Mouse (Mus musculus) kidney, postnatal 14 days (tissue): ENCODE measurements around the gene Polr2e.

Source experiments
- DNase-seq: peaks from one replicate; pipeline ENCODE4 v3.0.0; 2022; ENCODE audit warnings: mixed read lengths

Gene Polr2e

DNA sequence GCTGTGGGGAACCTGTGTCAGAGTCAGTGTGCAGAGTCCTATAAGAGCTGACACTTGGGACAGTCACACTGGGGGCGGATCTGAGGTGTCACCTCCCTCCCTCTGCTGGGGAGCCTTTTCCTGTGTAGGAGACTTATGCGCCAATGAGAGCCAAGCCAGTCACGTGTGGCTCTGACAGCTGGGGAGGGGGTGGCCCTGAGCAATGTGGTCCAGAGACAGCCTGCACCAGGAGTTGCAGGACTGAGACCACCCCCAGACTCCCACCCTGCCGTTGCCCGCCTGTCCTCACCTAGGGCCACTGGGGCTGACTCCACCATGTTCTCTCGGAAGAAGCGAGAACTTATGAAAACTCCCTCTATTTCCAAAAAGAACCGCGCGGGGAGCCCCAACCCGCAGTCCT lies 23.1 kb downstream of the Polr2e start, which contains the start of gene Arhgap45:
TSS of gene Arhgap45 (plus strand) at position 143 of the 400 bp plus-strand sequence.
- no peak for DNase-seq

DNA sequence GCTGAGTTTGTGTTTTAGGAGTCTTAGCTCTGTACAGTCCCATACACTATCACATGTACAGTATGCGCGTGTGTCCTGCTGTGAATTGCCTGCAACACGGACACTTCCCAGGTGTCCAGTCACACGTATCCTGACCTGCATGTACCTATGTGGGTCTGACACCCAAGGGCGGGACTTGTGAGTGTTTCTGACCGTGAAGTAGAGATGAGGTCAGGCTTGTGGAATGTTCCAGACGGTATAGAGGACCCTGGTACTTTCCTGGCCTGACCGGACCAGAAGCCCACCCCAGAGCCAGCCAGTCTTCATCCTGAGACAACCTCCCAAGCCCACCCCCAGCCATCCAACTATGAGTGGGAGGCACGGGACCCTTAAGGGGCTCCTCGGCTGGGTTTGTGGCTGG lies 24.0 kb downstream of the Polr2e start:
- DNase-seq = no peak

DNA sequence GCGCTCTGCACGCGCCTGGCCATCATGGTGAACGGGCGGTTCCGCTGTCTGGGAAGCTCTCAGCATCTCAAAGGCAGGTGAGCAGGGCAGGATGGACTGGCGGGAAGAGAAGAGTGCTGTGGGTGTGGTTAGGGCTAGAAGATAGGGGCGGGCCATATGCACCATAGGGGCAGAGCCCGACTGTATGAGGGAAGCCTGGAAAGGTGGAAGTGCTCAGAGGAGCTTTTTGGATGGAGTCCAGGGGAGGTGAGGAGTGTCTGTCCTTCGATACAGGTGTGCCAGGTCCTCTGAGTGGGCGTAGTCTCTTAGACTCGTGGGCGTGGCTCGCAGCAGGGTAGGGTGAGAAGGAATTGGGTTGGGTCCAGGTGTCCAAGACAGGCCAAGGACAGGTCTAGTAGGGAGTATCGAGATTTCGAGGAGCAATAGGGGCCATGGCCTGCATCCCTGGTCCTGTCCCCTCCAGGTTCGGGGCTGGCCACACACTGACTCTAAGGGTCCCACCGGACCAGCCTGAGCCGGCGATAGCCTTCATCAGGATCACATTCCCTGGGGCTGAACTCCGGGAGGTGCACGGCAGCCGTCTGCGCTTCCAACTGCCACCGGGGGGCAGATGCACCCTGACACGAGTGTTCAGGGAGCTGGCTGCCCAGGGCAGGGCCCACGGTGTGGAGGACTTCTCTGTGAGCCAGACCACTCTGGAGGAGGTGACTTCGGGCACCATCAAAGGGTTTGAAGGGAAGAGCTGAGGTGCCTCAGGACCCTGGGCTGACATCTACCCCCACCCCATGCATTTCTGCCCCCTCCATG lies 24.9 kb downstream of the Polr2e start:
- no peak for DNase-seq

DNA sequence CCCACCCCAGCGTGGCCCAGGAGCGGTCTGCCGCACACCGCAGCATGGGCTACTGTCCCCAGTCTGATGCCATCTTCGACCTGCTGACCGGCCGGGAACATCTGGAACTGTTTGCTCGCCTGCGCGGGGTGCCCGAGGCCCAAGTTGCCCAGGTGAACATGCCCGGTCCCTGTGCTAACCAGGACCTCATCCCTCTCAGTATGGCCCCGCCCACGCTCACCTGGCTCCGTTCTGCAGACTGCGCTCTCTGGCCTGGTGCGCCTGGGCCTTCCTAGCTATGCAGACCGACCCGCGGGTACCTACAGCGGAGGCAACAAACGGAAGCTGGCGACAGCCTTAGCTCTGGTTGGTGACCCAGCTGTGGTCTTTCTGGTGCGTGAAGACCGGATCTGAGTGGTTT lies 26.0 kb downstream of the Polr2e start:
- no peak for DNase-seq

DNA sequence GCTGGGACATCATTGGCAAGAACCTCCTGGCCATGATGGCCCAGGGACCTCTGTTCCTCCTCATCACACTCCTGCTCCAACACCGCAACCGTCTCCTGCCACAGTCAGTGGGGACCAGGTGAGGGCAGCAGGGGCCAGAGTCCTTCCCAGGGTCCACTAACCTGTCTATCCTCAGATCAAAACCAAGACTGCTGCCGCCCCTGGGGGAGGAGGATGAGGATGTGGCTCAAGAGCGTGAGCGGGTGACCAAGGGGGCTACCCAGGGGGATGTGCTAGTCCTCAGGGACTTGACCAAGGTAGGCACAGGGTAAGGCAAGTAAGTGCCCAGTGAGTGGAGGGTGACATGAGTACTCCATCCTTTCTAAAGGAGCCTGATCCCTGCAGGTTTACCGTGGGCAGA lies 27.9 kb downstream of the Polr2e start:
- no peak for DNase-seq

DNA sequence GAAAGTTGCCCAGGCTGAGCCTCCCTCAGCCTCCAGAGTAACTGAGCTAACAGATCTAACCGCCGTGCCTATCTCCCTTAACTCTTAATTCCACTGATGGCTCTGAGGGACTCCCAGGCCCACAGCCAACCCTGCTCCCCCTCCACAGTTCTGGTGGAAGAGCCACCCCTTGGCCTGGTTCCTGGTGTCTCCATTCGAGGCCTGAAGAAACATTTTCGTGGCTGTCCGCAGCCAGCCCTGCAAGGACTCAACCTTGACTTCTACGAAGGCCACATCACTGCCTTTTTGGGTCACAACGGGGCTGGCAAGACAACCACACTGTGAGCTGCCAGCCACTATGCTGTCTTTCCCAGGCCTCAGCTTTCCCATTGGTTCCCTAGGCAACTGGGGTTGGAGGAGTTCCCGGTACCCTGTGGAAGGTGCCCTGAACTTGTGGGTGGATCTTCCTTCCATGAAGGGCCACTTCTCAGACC lies 35.3 kb downstream of the Polr2e start:
- no peak for DNase-seq

DNA sequence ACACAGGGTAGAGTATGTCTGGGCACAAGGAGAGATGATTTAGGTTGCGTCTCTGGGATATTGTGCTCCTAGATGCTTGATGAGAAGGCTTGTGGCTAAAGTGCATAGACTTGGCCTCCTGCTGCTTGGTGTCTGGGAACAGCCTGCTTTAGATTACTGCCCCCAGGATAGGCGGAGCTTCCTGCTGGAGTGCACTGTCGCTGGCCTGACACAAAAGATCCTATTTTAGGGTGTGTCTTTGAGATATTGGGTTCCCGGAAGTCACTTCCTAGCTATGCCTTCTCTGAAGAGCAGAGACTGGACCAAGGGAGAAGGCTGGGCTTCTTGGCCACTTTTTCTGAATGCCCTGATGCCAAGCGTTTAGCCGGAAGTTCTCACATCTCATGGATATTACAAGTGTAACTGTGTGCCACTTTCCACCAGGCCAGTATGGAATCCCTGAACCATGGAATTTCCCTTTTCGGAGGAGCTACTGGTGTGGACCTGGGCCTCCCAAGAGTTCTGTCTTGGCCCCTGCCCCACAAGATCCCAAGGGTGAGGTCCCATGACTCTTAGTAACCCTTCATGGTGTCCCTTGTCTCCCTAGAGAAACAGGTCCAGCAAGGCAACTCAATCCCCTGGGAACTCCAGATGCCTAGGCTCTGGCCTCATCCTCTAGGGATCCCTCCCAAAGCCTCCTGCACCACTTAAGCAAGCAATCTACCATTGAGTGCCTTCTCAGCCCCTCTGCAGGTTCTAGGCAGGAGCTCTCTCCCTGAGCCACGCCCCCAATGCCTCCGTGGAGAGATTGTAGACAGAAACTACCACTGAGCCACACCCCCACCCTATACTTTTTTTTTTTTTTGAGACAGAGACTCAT lies 36.0 kb downstream of the Polr2e start:
- no peak for DNase-seq

DNA sequence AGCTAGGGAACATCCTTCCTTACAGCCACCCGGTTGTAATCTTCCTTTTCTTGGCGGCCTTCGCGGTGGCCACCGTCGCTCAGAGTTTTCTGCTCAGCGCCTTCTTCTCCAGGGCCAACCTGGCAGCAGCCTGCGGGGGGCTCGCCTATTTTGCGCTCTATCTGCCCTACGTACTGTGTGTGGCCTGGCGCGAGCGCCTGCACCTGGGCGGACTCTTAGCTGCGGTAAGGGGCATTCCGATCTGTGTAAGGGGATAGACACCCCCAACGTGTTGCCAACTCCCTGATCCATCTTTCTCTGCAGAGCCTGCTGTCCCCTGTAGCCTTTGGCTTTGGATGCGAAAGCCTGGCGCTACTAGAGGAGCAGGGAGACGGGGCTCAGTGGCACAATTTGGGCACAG lies 36.8 kb downstream of the Polr2e start:
- no peak for DNase-seq

DNA sequence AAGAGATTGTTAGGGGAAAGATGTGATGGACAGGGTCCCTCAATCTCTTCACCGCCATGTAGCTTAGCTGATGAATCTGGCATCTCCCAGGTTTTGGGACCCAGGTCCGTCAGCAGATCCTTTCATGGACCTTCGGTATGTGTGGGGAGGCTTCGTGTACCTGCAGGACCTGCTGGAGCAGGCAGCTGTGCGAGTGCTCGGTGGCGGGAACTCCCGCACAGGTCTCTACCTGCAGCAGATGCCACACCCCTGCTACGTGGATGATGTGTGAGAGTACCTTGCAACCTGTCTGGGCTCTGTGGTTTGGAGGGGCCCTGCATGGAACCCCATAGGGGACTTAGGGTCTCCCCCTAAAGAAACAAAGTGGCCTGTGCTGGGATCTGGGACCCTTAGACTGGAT lies 37.6 kb downstream of the Polr2e start:
- DNase-seq = no peak

DNA sequence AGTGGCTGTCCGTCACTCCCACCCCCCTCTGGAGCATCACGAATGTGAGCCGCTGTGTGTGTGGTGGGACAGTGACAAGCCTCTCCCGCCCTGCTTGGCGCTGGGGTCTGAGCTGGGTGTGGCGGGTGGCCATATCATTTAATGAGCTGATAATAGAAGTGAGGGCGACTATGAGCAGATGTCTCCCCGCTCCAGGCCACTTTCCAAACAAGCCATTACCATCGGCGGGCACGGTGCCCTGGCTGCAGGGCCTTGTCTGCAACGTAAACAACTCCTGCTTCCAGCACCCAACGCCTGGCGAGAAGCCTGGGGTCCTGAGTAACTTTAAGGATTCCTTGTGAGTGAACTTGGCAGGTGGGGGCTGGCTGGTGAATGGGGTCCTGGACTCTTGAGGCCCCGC lies 41.8 kb downstream of the Polr2e start:
- DNase-seq = no peak

DNA sequence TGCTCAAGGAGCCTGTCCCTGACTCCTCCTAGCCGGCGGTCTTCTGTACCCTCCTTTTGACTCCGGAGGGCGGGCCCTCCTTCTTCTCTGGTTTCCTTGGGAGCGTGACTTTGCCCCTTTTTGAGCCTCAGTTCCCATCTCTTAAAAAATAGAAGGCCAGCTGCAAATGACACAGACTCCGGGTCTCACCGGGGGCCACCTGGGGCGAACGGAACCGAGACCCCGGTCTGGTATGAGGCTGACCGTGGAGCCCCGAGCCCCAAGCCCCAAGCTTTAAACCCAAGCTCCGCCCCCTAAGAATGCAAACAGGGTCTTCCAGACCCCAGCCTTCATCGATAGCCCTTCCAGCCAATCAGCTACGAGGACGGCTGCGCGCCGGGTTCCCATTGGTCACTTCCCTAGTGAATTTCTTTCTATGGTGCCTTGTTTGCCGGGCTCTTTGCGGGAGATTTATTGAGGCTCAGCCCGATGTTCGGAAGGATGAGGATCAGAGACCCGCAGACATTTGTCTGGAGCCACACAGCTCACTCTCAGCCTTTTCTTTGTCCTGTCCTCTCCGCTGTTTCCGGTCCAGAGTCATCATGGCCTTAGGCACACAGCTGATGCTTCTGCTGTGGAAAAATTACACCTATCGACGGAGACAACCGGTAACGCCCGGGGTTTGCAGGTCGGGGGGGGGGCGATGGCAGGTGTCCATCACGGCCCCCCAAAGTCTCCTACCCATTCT lies 42.4 kb downstream of the Polr2e start:
- DNase-seq = peak; percentile 80

DNA sequence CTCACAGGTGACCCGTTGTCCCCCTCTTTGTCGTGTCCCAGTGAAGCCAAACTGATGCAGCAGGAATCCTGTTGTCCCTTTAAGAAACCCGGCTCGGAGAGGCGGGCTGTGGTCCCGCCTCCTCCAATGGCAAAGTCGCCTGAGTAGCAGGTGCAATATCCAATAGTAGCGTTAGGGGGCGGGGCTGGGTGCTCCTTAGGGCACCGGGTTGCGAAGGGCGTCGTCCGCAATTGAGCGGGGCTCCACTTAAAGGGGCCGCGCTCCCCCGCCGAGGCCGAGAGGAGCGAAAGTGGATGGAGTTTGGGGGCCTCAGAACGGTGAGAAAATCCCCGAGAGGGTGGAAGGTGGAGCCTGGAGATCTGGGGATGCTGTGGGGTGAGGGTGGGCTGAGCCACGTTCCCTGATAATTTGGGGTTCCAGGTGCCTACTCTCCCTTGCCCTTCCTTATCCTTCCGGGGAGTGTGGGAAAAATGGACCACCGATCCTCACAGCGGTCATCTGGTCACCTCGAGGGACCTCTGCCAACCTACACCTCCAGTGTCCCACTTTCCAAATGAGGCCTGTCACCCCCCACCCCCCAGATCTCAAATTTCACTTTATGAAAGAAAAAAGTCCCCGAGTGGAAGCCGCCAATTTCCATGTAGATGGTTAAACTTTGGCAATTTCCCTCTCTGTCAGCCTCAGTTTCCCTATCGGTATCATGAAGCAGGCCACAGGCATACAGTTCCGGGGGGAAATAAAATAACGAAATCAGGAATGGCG lies 43.1 kb downstream of the Polr2e start, which contains the start of gene Abca7:
TSS of gene Abca7 (plus strand) at position 223 of the 762 bp plus-strand sequence.
- peak; percentile 97 for DNase-seq

DNA sequence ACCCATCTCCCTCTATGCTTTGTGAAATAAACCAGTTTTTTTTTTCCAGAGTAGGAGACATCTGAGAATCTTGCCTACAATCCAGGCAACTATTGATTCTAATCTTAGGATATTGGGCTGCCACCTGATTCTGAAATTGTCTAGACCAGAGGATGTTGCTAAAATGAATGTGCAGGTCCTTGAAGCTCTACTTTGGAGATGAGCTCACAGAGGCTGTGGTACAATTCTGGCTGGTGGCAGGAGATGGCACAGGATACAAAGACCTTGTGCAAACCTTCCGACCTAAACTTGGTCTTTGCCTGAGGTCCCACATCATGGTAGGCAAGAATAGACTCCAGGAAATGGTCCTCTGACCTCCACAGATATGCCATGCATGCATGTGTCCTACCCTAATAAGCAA lies 44.0 kb downstream of the Polr2e start:
- no peak for DNase-seq

DNA sequence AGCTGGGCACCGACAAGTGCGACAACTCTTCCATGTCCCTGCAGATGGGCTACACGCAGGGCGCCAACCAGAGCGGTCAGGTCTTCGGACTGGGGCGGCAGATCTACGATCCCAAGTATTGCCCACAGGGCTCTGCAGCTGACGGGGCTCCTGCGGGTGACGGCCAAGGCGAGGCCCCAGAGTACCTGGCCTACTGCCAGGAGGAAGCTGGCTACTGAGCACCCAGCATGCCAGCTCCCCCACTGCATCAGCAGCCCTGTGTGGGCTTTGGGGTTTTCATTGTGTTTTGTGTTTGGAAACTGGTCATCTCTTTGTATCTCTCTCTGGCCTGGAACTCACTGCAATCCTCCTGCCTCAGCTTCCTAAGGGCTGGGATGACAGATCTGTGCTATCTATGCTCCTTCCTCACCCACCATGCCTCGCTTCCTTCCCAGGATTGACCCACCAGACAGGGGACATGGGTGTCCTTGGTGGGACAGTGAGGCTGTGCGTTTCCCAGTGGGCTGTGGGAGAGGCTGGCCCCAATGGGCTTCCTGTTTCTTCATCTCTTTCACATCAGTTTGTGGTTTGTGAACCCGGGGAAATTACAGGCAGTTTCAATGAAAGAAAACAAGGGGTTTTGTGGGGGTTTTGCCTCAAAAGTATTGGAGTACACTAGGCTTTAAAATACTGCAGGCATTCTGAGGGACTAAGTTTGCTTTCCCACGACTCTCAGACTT lies 45.0 kb downstream of the Polr2e start:
- peak; percentile 64 for DNase-seq

DNA sequence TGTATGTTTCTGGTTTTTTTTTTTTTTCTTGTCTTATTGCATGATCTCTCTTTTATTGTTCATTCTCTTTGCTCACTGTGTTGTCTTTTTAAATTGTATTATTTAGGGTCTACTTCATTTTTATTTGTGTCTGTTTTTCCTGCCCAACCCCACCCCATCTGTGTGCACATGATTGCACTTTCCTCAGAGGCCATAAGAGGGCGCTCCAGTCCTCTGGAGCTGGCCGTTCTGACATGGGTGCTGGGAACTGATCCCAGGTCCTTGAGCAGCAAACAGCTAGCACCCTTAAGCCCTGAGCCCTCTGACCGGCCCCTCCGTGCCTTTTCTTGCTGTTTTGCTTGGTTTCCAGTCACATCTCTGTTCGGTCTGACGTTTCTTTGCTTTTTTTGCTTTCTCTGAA lies 48.0 kb downstream of the Polr2e start:
- DNase-seq = no peak

DNA sequence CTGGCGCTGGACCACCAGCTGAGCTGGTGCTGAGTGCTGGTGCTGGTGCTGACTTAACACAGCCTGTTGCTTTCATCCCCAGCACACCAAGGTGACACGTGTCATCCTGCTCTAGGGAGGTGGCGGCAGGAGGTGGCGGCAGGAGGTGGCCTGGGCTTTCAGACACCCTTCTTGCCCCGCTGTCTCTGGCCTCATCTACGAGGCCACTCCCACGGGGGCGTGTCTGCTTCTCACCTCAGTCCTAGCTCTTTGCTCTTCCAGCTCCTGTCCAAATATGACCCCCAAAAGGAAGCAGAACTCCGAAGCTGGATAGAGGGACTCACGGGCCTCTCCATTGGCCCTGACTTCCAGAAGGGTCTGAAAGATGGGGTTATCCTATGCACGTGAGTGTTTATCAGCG lies 48.5 kb downstream of the Polr2e start:
- no peak for DNase-seq

DNA sequence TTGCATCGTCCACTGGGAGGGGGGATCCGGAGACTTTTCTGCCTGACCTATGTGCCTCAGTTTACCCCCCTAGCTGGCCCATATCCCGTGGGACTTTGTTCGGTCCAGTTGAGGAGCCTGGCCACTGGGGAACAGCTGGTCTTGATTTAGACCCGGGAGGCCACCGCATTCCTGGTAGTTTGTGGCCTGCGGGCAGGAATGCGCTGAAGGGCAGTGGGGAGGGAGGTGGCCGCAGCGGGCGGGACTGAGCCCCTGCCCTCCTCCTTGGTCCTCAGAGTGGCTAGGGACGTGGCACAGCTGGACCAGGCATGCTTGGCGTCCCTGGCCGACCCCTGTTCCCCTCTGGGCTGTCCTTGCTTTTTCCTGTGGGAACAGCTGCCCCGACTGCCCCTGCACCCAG lies 49.7 kb downstream of the Polr2e start:
- peak; percentile 63 for DNase-seq

DNA sequence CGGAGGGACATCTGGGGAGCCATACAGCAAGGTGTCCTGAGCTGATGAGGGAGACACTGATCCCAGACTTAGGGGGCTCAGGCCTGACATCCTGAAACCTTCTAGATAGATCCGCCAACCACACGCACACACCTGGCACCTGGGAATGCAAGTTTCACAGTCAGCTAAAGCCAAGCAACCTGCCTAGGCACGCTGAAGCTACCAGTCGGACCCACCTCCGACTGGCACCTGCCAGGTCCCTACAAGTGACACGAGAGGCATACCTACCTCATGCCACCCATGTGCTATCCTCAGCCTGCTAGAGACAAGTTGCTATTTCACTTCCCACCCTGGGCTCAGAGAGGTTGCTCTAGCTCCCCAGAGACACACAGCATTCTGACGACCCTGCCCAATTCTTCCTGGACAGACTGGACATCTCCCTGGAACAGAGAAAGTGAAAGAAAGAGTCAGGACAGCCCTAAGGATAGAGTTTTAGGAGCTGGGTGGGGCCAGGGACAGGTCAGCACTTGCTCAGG lies 50.3 kb downstream of the Polr2e start:
- DNase-seq = no peak

DNA sequence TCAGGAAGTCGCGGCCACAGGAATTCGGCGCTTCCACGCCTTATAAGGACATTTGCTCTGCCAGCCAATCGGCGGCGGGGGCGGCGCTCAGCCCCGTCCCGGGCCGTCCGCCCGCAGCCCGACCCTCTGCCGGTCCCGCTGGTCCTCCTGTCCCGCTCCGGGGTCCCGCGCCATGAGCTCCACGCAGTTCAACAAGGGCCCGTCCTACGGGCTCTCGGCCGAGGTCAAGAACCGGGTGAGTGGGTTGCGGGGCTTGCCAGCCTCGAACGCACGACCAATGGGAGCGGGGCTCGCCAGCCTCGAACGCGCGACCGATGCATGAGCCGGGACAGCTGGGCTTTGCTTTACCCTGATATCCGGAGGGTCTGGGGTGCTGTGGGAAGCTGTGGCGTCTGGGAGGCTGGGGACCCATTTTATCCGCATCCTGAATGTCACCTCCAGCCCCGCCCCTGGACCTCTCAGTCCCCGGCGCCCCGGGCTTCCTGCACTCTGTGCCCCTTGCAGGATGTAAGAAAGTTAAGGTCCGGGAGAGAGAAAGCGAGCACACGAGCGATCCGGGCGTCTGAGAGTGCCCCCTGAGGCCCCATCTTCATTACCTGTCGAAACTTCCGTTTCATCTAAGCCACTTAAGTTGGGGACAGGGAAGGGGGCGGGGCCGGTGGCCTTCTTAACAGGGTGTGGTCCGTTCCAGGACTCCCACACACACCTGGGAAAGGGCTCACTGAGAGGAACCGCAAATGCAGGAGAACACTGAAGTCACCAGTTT lies 50.9 kb downstream of the Polr2e start, which contains the start of gene Cnn2:
TSS of gene Cnn2 (plus strand) at position 79 of the 766 bp plus-strand sequence.
- peak; percentile 87 for DNase-seq

DNA sequence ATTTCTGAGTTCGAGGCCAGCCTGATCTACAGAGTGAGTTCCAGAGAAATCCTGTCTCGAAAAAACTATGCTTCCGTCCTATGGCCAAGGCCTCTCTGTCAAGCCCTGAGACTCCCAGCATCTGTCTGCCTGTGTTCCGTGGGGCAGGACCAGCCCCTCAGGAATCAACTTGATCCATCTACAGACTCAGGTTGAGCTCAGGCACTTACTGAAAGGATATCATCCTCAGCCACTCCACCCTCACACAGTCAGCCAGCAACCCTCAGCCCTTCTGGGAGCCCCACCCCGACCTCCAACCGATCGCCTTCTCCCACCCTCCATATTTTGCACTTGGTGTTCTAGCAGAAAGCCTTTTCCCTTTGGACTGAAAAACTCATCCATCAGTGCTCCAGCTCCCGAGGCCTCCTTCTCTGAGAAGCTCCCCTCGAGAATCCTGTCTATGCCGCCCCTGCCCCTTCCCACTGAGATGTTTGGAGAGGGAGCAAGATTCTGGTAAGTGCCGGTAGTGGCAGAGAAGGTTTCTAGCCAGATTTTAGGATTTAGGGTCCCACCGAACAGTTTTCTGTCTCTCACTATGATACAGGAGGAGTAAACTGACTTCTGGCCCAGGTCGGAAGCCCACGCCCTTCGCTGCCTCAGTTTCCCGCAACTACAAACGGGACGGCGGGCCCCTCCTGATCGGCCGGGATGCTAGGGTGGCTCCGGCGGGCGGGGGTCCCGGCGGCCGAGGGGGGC lies 51.7 kb downstream of the Polr2e start:
- no peak for DNase-seq
